Mouse (Mus musculus): ENCODE measurements around the gene Lrrc4b. TPM values are rescaled to one million over a fixed set of nuclear protein-coding genes. Genes with fewer than 3 reads are reported as not detected.
A peak's percentile ranks its signal among the peaks of the same experiment; 100 is the strongest.

The Lrrc4b gene
- total and polyA plus RNA-seq, 2 experiments from 2014 or later: 2.8 to 89.5 TPM

GRCm38 (mm10) chr7:44501563-44502115, 72.8 kb downstream of the Lrrc4b start:
- ATAC-seq (ENCODE audit: insufficient read depth, low read depth): peak; percentile 73

GRCm38 (mm10) chr7:44507491-44507890, 78.7 kb downstream of the Lrrc4b start:
- no peak for ATAC-seq (ENCODE audit: insufficient read depth, low read depth)
- no peak overlapping the region for H3K27ac ChIP-seq (ENCODE audit: low read depth)
- H3K4me3 ChIP-seq (ENCODE audit: low read depth, low read length): no peak overlapping the region
- DNase-seq (ENCODE audit: low spot score): no peak
- no peak overlapping the region for H3K9ac ChIP-seq (replicated peaks; ENCODE audit: low read depth, low read length)
- no peaks in the 10 kb centered on the region for H3K36me3 ChIP-seq (replicated peaks; ENCODE audit: control insufficient read depth, insufficient read depth, low read length)
- H3K4me2 ChIP-seq (ENCODE audit: low read depth, low read length): no peak overlapping the region
- no peaks in the 10 kb centered on the region for H3K27me3 ChIP-seq (ENCODE audit: control insufficient read depth, insufficient read depth, low read length)
- 0 out of 2 replicates have a peak, but pooled peaks cover 4% of the 10 kb centered on the region for H3K9me3 ChIP-seq (replicated peaks; ENCODE audit: control insufficient read depth, low read length)
- H3K4me1 ChIP-seq (ENCODE audit: control insufficient read depth, insufficient read depth): no peaks in the 10 kb centered on the region
- TF ChIP-seq CTCF (IDR thresholded peaks at IDR 0.05; ENCODE audit: low read depth) (no peak), EP300 (IDR thresholded peaks at IDR 0.05; ENCODE audit: low read depth) (no peak)

More at GRCm38 (mm10) chr7:44501563-44502115, 72.8 kb downstream of the Lrrc4b start:
- DNase-seq (ENCODE audit: low spot score): no peak
- Histone ChIP-seq H3K27me3 (ENCODE audit: control insufficient read depth, insufficient read depth, low read length) (no peaks in the 10 kb centered on the region; the same call in 1 of the 2 replicates), H3K27ac (ENCODE audit: low read depth) (no peak overlapping the region), H3K9ac (replicated peaks; ENCODE audit: low read depth, low read length) (no peak overlapping the region), H3K9me3 (replicated peaks; ENCODE audit: control insufficient read depth, low read length) (0 out of 2 replicates have a peak, but pooled peaks cover 4% of the 10 kb centered on the region), H3K4me1 (ENCODE audit: control insufficient read depth, insufficient read depth) (peaks cover 5% of the 10 kb centered on the region), H3K4me2 (ENCODE audit: low read depth, low read length) (no peak overlapping the region), H3K36me3 (replicated peaks; ENCODE audit: control insufficient read depth, insufficient read depth, low read length) (no peaks in the 10 kb centered on the region), H3K4me3 (ENCODE audit: low read depth, low read length) (no peak overlapping the region)
- no peak for TF ChIP-seq EP300 (IDR thresholded peaks at IDR 0.05; ENCODE audit: low read depth)
- peak; percentile 70 for TF ChIP-seq CTCF (IDR thresholded peaks at IDR 0.05; ENCODE audit: low read depth)
- WGBS: 38% methylated on average over 5 of the region's 5 CpGs

Small RNA genes lying within 50 kb of the gene (microRNA-seq; reads per million reads assigned to microRNA genes)
- gene Mir7052: 1.8 reads per million, percentile 2 among the genes with 10 or more reads in this experiment

Other genes starting within 250 kb of the Lrrc4b start
- gene Klk1b24, start 240.8 kb upstream of the Lrrc4b start, total RNA-seq (2014; rRNA removed; ENCODE audit: low replicate concordance): not detected in 2 replicates
- gene Klk1b24, start 240.8 kb upstream of the Lrrc4b start, polyA plus RNA-seq (2015; fragmentation: Nextera tagmentation; extraction: Ambion mirVana): not detected in 2 replicates
- not detected in 2 replicates for gene Klk1b3, start 230.8 kb upstream of the Lrrc4b start, total RNA-seq (2014; rRNA removed; ENCODE audit: low replicate concordance)
- gene Klk1b3, start 230.8 kb upstream of the Lrrc4b start, polyA plus RNA-seq (2015; fragmentation: Nextera tagmentation; extraction: Ambion mirVana): not detected in 2 replicates
- not detected in 2 replicates for gene Klk1b4, start 221.6 kb upstream of the Lrrc4b start, total RNA-seq (2014; rRNA removed; ENCODE audit: low replicate concordance)
- gene Klk1b4, start 221.6 kb upstream of the Lrrc4b start, polyA plus RNA-seq (2015; fragmentation: Nextera tagmentation; extraction: Ambion mirVana): not detected in 2 replicates
- gene Klk1b5, start 213.1 kb upstream of the Lrrc4b start, total RNA-seq (2014; rRNA removed; ENCODE audit: low replicate concordance): not detected in 2 replicates
- gene Klk1b5, start 213.1 kb upstream of the Lrrc4b start, polyA plus RNA-seq (2015; fragmentation: Nextera tagmentation; extraction: Ambion mirVana): not detected in 2 replicates
- not detected in 2 replicates for gene Klk1, start 203.7 kb upstream of the Lrrc4b start, total RNA-seq (2014; rRNA removed; ENCODE audit: low replicate concordance)
- gene Klk1, start 203.7 kb upstream of the Lrrc4b start, polyA plus RNA-seq (2015; fragmentation: Nextera tagmentation; extraction: Ambion mirVana): 0.16 TPM in 1 of 2 replicates, not detected in the other
- gene Gm36864, start 192.8 kb upstream of the Lrrc4b start, total RNA-seq (2014; rRNA removed; ENCODE audit: low replicate concordance): not detected in 2 replicates
- not detected in 2 replicates for gene Gm36864, start 192.8 kb upstream of the Lrrc4b start, polyA plus RNA-seq (2015; fragmentation: Nextera tagmentation; extraction: Ambion mirVana)
- 0.15 and 0.31 TPM in 2 replicates for gene 1700028J19Rik, start 182.3 kb upstream of the Lrrc4b start, total RNA-seq (2014; rRNA removed; ENCODE audit: low replicate concordance)
- gene 1700028J19Rik, start 182.3 kb upstream of the Lrrc4b start, polyA plus RNA-seq (2015; fragmentation: Nextera tagmentation; extraction: Ambion mirVana): 1.2 and 1.3 TPM in 2 replicates
- 127 and 130 TPM in 2 replicates for gene 2410002F23Rik, start 182.3 kb upstream of the Lrrc4b start, total RNA-seq (2014; rRNA removed; ENCODE audit: low replicate concordance)
- 38.1 and 53.1 TPM in 2 replicates for gene 2410002F23Rik, start 182.3 kb upstream of the Lrrc4b start, polyA plus RNA-seq (2015; fragmentation: Nextera tagmentation; extraction: Ambion mirVana)
- not detected in 2 replicates for gene Acp4, start 171.6 kb upstream of the Lrrc4b start, total RNA-seq (2014; rRNA removed; ENCODE audit: low replicate concordance)
- gene Acp4, start 171.6 kb upstream of the Lrrc4b start, polyA plus RNA-seq (2015; fragmentation: Nextera tagmentation; extraction: Ambion mirVana): not detected in 2 replicates
- not detected in 2 replicates for gene Gm15517, start 167.6 kb upstream of the Lrrc4b start, total RNA-seq (2014; rRNA removed; ENCODE audit: low replicate concordance)
- not detected in 2 replicates for gene Gm15517, start 167.6 kb upstream of the Lrrc4b start, polyA plus RNA-seq (2015; fragmentation: Nextera tagmentation; extraction: Ambion mirVana)
- 1.4 and 1.7 TPM in 2 replicates for gene Clec11a, start 122.1 kb upstream of the Lrrc4b start, total RNA-seq (2014; rRNA removed; ENCODE audit: low replicate concordance)
- 1.00 and 1.3 TPM in 2 replicates for gene Clec11a, start 122.1 kb upstream of the Lrrc4b start, polyA plus RNA-seq (2015; fragmentation: Nextera tagmentation; extraction: Ambion mirVana)
- gene Shank1, start 118.8 kb upstream of the Lrrc4b start, total RNA-seq (2014; rRNA removed; ENCODE audit: low replicate concordance): 0.19 and 0.61 TPM in 2 replicates
- gene Shank1, start 118.8 kb upstream of the Lrrc4b start, polyA plus RNA-seq (2015; fragmentation: Nextera tagmentation; extraction: Ambion mirVana): 0.33 and 0.36 TPM in 2 replicates
- 0.58 and 3.1 TPM in 2 replicates for gene Syt3, start 44.9 kb upstream of the Lrrc4b start, total RNA-seq (2014; rRNA removed; ENCODE audit: low replicate concordance)
- 0.81 and 0.86 TPM in 2 replicates for gene Syt3, start 44.9 kb upstream of the Lrrc4b start, polyA plus RNA-seq (2015; fragmentation: Nextera tagmentation; extraction: Ambion mirVana)
- gene 1700008O03Rik, start 43.2 kb upstream of the Lrrc4b start, total RNA-seq (2014; rRNA removed; ENCODE audit: low replicate concordance): not detected in 2 replicates
- gene 1700008O03Rik, start 43.2 kb upstream of the Lrrc4b start, polyA plus RNA-seq (2015; fragmentation: Nextera tagmentation; extraction: Ambion mirVana): 0.14 and 0.52 TPM in 2 replicates
- gene Aspdh, start 36.4 kb downstream of the Lrrc4b start, total RNA-seq (2014; rRNA removed; ENCODE audit: low replicate concordance): 7.5 TPM in 1 of 2 replicates, not detected in the other
- gene Aspdh, start 36.4 kb downstream of the Lrrc4b start, polyA plus RNA-seq (2015; fragmentation: Nextera tagmentation; extraction: Ambion mirVana): 0.40 and 0.86 TPM in 2 replicates
- gene Josd2, start 39.0 kb downstream of the Lrrc4b start, total RNA-seq (2014; rRNA removed; ENCODE audit: low replicate concordance): 123 and 143 TPM in 2 replicates
- gene Josd2, start 39.0 kb downstream of the Lrrc4b start, polyA plus RNA-seq (2015; fragmentation: Nextera tagmentation; extraction: Ambion mirVana): 91.2 and 105 TPM in 2 replicates
- 206 and 212 TPM in 2 replicates for gene Emc10, start 67.5 kb downstream of the Lrrc4b start, total RNA-seq (2014; rRNA removed; ENCODE audit: low replicate concordance)
- 67.0 and 73.2 TPM in 2 replicates for gene Emc10, start 67.5 kb downstream of the Lrrc4b start, polyA plus RNA-seq (2015; fragmentation: Nextera tagmentation; extraction: Ambion mirVana)
- gene Fam71e1, start 67.6 kb downstream of the Lrrc4b start, total RNA-seq (2014; rRNA removed; ENCODE audit: low replicate concordance): 3.2 and 4.3 TPM in 2 replicates
- gene Fam71e1, start 67.6 kb downstream of the Lrrc4b start, polyA plus RNA-seq (2015; fragmentation: Nextera tagmentation; extraction: Ambion mirVana): 11.4 and 12.5 TPM in 2 replicates
- gene Mybpc2, start 95.6 kb downstream of the Lrrc4b start, total RNA-seq (2014; rRNA removed; ENCODE audit: low replicate concordance): 3.3 and 4.5 TPM in 2 replicates
- gene Mybpc2, start 95.6 kb downstream of the Lrrc4b start, polyA plus RNA-seq (2015; fragmentation: Nextera tagmentation; extraction: Ambion mirVana): 2.5 and 2.6 TPM in 2 replicates
- gene Spib, start 103.1 kb downstream of the Lrrc4b start, total RNA-seq (2014; rRNA removed; ENCODE audit: low replicate concordance): 1.2 and 2.6 TPM in 2 replicates
- 0.11 and 0.12 TPM in 2 replicates for gene Spib, start 103.1 kb downstream of the Lrrc4b start, polyA plus RNA-seq (2015; fragmentation: Nextera tagmentation; extraction: Ambion mirVana)
- 36.1 and 41.8 TPM in 2 replicates for gene Pold1, start 119.8 kb downstream of the Lrrc4b start, total RNA-seq (2014; rRNA removed; ENCODE audit: low replicate concordance)
- 18.3 and 18.9 TPM in 2 replicates for gene Pold1, start 119.8 kb downstream of the Lrrc4b start, polyA plus RNA-seq (2015; fragmentation: Nextera tagmentation; extraction: Ambion mirVana)
- 60.9 and 70.3 TPM in 2 replicates for gene Nr1h2, start 124.9 kb downstream of the Lrrc4b start, total RNA-seq (2014; rRNA removed; ENCODE audit: low replicate concordance)
- gene Nr1h2, start 124.9 kb downstream of the Lrrc4b start, polyA plus RNA-seq (2015; fragmentation: Nextera tagmentation; extraction: Ambion mirVana): 50.1 and 51.3 TPM in 2 replicates
- gene Napsa, start 143.4 kb downstream of the Lrrc4b start, total RNA-seq (2014; rRNA removed; ENCODE audit: low replicate concordance): 1.2 TPM in 1 of 2 replicates, not detected in the other
- gene Napsa, start 143.4 kb downstream of the Lrrc4b start, polyA plus RNA-seq (2015; fragmentation: Nextera tagmentation; extraction: Ambion mirVana): 0.65 and 0.81 TPM in 2 replicates
- not detected in 2 replicates for gene Kcnc3, start 161.6 kb downstream of the Lrrc4b start, total RNA-seq (2014; rRNA removed; ENCODE audit: low replicate concordance)
- gene Kcnc3, start 161.6 kb downstream of the Lrrc4b start, polyA plus RNA-seq (2015; fragmentation: Nextera tagmentation; extraction: Ambion mirVana): not detected in 2 replicates
- 2.9 TPM in 2 replicates for gene Myh14, start 241.8 kb downstream of the Lrrc4b start, total RNA-seq (2014; rRNA removed; ENCODE audit: low replicate concordance)
- gene Myh14, start 241.8 kb downstream of the Lrrc4b start, polyA plus RNA-seq (2015; fragmentation: Nextera tagmentation; extraction: Ambion mirVana): 0.89 and 1.4 TPM in 2 replicates